Mouse (Mus musculus): Measurements from ENCODE around the gene Prpf19.

Prpf19 gene

DNA sequence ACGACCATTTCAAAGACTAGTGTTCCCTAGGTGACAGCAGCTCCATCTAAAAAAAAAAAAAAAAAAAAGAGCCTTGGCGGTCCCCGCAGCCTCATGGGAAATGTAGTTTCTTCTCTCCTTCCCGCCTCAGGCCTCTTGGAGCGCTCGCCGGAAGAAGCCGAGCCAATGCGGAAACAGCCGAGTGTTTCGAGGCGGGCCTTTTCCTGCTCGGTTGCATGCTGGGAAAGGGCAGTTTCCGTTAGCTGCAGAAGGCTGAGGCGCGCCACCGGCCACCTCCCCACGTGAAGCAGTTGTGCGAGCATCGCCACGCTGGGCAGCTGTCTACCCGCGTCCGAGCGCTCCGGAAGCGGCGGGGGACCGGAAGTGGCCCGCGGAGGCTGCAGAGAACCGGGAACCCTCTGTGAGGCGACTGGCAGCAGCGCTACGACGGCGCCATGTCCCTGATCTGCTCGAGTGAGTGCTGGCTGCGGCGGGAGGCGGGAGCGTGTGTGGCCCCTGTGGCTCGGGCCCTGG is at the start of gene Prpf19:
Gene Prpf19 (plus strand): TSS at position 216 of the 513 bp plus-strand sequence.
- peak; percentile 98 for DNase-seq (ENCODE audit: extremely low read depth, low read depth)

DNA sequence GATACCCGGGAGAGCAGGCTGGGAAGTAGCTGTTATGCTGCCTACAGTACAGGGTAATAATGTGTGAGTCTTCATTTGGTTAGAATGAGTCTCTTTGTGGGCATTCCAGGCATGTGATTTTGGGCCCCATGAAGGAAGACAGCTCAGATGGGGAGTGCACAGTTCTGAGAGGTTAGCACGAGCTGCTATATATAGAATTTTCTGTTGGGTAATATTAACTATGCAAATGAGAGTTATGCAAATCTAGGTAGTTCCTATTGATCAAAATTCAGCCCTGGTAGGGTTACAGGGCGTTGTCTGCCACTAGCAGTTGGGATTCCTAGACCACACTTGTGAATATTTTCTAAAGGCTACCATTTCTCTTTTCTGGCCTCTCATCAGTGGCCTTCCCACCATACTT is 49.6 kb upstream of the Prpf19 start:
- no peak for DNase-seq (ENCODE audit: extremely low read depth, low read depth)

GRCm38 (mm10) chr19:10846150-10846549 is 48.9 kb upstream of the Prpf19 start:
- DNase-seq (ENCODE audit: extremely low read depth, low read depth) = no peak

GRCm38 (mm10) chr19:10847311-10848087 is 47.5 kb upstream of the Prpf19 start:
- no peak for DNase-seq (ENCODE audit: extremely low read depth, low read depth)

- DNase-seq (ENCODE audit: extremely low read depth, low read depth) = no peak
Observed at GRCm38 (mm10) chr19:10855422-10855821, 39.6 kb upstream of the Prpf19 start.

GRCm38 (mm10) chr19:10856520-10856919 is 38.5 kb upstream of the Prpf19 start:
- DNase-seq (ENCODE audit: extremely low read depth, low read depth) = no peak

GRCm38 (mm10) chr19:10860072-10860497 is 34.9 kb upstream of the Prpf19 start:
- no peak for DNase-seq (ENCODE audit: extremely low read depth, low read depth)

GRCm38 (mm10) chr19:10866351-10866750 is 28.7 kb upstream of the Prpf19 start:
- no peak for DNase-seq (ENCODE audit: extremely low read depth, low read depth)

- DNase-seq (ENCODE audit: extremely low read depth, low read depth) = no peak
Observed at GRCm38 (mm10) chr19:10867946-10868622, 26.9 kb upstream of the Prpf19 start.

DNA sequence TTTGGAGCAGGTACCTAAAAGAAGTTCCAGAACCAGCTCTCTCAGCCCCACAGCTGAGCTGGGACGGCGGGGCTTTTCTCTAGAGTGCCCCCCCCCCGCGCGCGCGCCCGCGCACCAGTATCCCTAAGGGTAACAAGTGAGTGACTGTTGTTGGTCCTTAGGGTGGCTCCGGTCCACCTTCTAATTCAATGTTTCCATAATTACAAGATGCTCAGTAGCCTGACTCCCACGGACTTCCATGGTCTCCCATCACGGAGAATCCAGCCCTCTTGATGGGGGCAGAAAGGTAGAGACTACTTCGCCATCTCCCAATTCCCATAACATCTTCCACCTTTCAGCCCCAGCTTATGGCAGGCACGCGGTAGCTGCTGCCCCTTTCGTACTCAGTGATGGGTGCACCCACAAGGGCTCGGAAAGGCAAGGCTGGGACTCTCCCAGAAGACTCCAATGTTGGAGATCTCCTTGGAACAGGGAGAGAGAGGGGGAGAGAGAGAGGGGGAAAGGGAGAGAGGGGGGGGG is 26.3 kb upstream of the Prpf19 start:
- no peak for DNase-seq (ENCODE audit: extremely low read depth, low read depth)

DNA sequence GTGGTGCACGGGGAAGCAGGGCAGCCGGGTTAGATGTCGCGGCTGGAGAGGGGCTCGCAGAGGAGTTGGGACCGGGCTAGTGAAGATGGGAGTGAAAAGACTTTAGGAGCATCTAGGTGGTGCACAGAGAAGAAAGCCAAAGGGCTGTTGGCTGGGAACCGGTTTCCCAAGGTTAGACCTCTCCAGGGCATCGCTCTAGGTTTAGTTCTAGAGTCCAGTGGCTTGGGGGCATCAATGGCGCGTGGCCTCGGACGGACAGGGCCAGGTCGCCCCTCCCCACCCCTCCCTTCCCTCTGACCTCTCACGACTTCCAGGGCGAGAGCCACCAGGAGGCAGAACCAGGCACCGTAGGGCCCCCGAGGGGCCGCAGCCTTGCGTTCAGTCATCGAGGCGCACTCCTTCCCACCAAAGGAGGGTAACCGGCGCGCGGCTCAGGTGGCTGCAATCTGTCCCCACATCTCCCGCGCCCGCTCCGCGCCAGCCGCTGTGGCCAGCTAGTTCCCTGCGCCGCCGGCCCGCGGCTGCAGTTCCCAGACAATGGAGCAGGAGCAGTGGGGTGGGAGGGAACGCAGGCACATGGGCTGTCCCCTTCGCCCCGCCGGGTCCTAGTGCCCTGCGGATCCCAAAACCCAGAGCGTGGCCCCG is 25.7 kb upstream of the Prpf19 start:
- no peak for DNase-seq (ENCODE audit: extremely low read depth, low read depth)

- DNase-seq (ENCODE audit: extremely low read depth, low read depth) = no peak
Observed at GRCm38 (mm10) chr19:10869886-10870527, 25.0 kb upstream of the Prpf19 start, which contains the start of gene Tmem132a. Gene Tmem132a (minus strand): TSS chr19:10869940.

DNA sequence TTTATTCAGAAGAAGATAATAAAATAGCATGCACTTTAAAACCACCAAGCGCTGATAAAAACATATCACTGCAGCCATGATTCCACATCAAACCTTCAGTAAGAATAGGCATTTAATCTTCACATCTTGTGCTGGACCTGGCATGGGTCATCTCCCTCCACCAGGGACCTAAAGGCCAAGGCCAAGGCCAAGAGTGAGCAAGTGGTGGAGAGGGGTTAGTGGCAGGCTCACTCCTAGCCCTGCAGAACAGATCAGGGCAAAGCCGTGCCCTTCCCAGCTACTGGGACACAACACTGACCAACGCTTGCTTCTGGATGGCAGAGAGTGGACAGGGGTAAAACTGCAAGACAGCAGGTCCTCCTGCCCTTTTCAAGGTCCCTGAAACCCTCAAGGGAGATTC is 24.4 kb upstream of the Prpf19 start:
- no peak for DNase-seq (ENCODE audit: extremely low read depth, low read depth)

- DNase-seq (ENCODE audit: extremely low read depth, low read depth) = no peak
Observed at GRCm38 (mm10) chr19:10871328-10871961, 23.6 kb upstream of the Prpf19 start.

DNA sequence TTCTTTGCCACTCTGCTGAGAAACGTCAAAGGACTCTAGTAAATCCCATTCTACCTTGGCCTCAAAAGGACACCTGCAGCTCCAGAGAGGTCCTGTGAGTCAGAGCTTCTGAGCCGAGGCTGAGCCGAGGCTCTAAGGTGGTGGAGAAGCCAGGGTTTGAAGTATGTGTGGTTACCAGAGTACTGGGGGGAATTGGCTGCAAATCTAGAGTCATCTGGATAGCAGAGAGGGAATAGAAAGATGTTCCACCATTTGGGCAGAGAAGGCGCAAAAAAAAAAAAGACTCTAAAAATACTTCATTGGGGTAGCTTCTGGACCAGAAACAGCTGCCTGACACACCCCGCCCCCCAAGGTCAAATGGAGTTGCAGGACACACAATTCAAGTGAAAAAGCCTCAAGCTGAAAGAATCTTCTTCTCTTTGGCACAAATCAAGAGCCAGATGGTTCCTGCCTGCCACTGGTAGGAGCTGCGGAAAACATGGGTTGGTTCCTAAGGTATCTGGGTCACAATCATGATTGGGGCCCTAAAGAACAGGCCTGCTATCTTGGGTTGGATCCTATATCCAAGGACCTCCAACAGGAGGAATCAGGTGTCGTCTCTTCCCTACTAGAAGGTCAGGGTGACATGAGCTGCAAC is 16.7 kb upstream of the Prpf19 start:
- DNase-seq (ENCODE audit: extremely low read depth, low read depth) = no peak

DNA sequence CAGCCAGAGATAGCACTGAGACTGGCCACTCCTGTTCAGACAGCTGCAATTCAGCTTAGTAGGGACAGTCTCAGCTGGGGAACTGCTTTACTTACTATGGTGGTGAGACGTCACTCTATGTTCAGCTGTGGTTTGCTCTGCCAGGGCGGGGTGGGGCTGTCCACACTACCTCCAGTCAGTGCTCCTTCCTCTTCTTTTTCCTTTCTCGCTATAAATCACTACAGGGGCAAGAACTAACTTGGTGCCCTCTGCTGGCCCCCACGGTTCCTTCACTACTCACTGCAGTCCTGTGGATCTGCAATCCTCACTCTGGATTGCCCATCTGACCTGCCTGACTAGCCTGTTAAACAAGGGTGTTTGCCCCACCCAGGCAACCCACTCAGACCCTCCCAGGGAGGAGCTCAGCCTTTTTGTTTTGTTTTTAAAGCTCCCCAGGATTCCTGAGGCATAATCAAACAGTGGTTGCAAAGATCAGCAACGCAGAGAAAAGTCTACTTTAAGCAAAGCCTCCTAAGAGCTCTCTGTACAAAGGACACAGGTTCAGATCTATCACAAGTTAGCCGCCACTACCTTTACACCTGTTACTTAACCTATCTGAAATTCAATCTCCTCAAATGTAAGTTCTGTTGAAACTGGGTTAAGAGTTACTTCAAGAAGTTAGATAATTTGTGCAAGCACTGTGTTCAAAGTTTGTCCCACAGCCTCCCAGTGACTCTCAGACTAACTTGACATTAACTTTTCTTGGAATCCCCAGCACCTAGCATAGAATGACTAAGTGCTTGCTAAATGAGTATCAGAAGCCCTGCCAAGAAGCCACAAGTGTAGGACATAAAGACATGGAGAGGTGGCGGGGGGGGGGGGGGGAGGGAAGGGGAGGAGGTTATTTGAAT is 14.7 kb upstream of the Prpf19 start:
- no peak for DNase-seq (ENCODE audit: extremely low read depth, low read depth)

DNA sequence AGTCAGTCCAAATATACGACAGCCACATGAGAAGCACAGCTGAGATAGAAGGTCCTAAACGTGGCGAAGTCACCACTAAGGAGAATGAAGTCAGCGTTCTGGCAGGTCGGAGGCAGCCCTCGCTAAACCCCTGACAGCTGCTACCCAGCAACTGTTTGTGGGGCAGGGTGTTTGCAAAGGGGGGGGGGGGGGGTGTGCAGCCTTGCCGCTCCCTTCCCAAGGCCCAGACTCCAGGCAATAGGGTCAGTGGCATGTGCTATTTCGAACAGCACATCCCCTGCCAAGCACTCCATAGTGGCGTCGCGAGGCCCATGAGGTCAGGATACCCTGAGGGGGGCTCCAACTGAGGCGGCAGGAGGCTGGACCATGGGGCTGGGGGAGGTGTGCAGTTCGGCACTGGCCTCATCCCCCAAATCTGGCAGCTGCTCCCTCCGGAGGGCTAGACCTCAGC is 14.0 kb upstream of the Prpf19 start:
- DNase-seq (ENCODE audit: extremely low read depth, low read depth) = no peak

- DNase-seq (ENCODE audit: extremely low read depth, low read depth) = peak; percentile 92
Observed at GRCm38 (mm10) chr19:10881426-10882154, 13.4 kb upstream of the Prpf19 start, which contains the start of gene Tmem109. Gene Tmem109 (minus strand): TSS chr19:10882001.

Data from MEL-GATA-1-ER (cell line).